Mouse (Mus musculus): ENCODE results near the gene Knop1.

GRCm38 (mm10) chr7:118801791-118802190 lies 54.3 kb downstream of the Knop1 start:
- TF ChIP-seq CTCF (IDR thresholded peaks at IDR 0.05) (no peak), EP300 (IDR thresholded peaks at IDR 0.05) (no peak)

All from lung, postnatal 0 days (tissue).